Mouse (Mus musculus) T-cell, adult 66 days (primary cell): ENCODE data around the gene Slc38a4. TPM values are rescaled to one million over a fixed set of nuclear protein-coding genes. Genes with fewer than 3 reads are reported as not detected.

ENCODE experiments used
- total RNA-seq, 2 experiments: library from RNA; stranded (reverse); gene quantifications; 3 replicates in 1 of 2; 4 replicates in 1 of 2; pipeline ENCODE4 v1.2.4; 2023

Gene Slc38a4
- total RNA-seq: not detected

DNA sequence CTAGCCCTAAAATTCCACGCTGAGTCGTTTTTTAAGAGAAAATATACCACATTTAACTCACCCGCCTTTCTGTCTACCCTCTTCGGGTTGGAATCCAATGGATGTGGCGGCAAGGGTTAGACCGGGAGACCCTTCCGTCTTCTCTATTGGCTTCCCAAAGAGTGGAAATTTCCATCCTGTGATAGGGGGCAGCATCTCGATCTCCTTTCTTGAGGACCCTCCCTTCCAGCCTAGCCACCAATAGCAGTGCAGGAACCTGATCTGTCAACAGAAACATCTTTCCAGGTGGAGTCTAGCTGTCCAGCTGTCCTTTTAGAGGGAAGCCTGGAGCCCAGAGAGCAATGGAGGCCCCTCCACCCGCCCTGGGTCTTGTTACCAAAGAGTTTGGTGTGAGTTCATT is at the start of gene Slc38a4:
Slc38a4 (minus strand) TSS at position 163 of the 400 bp plus-strand sequence.

Other genes with a start within 250 kb of the Slc38a4 start
- gene Pced1b, start 191.2 kb upstream of the Slc38a4 start, total RNA-seq: 100 to 1,000 TPM; 219 to 234 TPM
- gene Amigo2, start 191.3 kb upstream of the Slc38a4 start, total RNA-seq: 10 to 100 TPM; 17.7 to 25.0 TPM